Mouse (Mus musculus): ENCODE results near the gene Dlgap1.

Dlgap1 gene

DNA sequence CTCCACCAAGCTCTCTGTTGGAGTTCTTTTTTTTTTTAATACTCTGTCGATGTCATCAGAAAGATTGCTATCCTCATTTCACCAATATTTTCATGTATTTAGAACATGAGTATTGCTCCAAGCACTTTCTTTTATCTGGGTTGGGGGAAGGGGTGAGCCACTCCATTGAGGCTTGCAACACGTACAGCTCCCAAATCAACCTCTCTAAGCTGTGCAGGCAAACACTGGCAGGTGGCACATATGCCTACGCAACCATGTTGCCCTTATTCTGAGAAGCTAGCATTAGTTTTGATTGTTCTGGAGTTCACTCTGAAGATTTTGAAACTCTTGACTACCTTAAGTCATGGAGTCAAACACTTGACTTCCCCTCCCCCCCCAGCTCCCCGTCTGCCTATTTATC is 525.5 kb downstream of the Dlgap1 start:
- in situ Hi-C loops (cut with MboI; ENCODE audit: low pct_unique_long_range_greater_than_20kb in 1 of 2, low sequenced_read_pairs in 2 of 2, unreplicated experiment in 1 of 2): no loop called here

DNA sequence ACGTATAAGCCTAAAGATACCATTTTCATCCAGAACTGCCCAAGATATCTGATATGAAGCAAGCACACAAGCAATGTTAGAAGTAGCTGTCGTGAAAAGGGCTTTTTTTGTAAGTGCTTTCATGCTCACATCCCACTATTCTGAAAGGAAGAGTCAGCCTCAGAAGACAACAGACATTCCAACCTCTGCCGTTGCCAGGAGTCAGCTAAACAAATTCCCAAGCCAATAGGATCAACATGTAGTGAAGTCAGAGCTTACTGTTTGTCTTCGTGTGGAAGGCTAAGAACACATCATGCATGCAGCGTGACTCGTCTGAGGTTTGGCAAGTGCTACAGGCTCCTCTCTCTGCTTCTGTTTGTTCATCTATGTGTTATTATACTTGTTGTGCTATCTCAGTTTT is 529.4 kb downstream of the Dlgap1 start:
- in situ Hi-C loops (cut with MboI; ENCODE audit: low pct_unique_long_range_greater_than_20kb in 1 of 2, low sequenced_read_pairs in 2 of 2, unreplicated experiment in 1 of 2): no loop called here

DNA sequence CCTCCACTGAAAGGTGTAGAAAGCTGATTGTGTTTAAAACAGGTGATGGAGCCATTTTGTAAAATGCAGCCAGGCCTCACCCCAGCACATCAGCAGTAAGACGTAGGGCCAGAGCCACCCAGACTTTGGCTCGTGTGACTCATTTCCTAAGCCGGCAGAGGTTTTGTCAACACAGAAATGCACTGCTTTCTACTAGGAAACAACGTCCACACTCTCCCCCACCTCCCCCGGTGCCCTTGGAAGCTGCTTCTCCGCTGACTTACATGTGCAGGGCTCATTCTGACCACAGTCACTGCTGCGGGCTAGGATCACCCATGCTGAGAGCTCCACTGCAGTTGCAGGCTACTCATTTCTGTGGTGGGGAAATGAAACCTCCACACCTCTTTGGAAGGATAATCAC is 533.1 kb downstream of the Dlgap1 start:
- in situ Hi-C loops (cut with MboI; ENCODE audit: low pct_unique_long_range_greater_than_20kb in 1 of 2, low sequenced_read_pairs in 2 of 2, unreplicated experiment in 1 of 2): no loop called here

DNA sequence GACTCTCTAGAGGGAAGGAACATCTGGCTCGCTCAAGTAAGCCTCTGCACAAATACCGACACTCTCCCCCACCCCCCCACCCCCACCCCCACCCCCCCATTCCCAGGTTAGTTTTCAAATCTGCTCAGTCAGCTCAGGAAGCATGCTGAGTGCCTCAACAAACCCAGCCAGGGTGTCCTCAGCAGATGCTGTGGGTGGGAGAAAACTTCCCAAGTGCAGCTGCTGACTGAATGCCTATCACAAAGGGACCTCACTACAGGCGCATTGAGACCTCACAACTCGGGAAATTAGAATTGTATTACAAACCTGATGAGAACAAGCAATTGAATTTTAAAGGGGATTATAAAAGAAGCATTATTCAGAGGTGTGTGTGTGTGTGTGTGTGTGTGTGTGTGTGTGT is 538.9 kb downstream of the Dlgap1 start:
- in situ Hi-C loops (cut with MboI; ENCODE audit: low pct_unique_long_range_greater_than_20kb in 1 of 2, low sequenced_read_pairs in 2 of 2, unreplicated experiment in 1 of 2): no loop called here

DNA sequence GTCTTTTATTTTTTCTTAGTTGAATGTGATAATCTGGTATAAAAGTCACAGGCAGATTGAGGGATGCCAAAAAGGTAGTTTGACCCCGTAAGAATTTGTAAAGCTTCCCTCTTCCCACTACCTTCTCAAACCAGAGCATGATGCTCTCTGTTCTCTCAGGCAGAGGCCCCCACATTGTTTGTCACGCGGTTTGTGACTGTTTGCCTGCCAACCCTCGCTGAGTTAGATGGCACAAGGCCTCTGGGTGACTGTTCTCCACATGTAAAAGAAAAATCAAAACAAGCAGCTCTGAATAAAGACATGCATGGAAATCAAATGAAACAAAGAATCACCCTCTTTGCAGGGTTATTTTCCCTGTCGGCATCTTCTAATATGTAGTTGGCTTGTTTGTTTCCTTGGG is 541.6 kb downstream of the Dlgap1 start:
- in situ Hi-C loops (cut with MboI; ENCODE audit: low pct_unique_long_range_greater_than_20kb in 1 of 2, low sequenced_read_pairs in 2 of 2, unreplicated experiment in 1 of 2): no loop called here

DNA sequence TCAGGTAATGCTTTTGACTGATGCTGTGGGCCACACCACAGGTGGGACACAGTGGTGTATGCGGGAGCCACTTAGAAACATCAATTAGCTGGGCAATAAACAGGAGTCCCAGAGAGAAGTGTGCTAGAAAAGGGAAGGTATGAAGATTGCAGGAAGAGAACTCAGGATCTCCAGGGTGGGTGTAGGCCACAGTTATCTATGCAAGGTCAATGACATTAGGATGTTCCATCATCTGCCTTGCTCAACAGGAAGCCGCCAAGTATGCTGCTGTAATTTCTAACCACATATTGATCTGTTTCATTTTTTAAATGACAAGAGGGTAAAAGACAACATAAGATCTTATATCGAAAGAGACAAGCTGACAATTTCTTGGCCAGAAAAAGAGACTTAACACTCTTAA is 542.5 kb downstream of the Dlgap1 start:
- in situ Hi-C loops (cut with MboI; ENCODE audit: low pct_unique_long_range_greater_than_20kb in 1 of 2, low sequenced_read_pairs in 2 of 2, unreplicated experiment in 1 of 2): no loop called here

DNA sequence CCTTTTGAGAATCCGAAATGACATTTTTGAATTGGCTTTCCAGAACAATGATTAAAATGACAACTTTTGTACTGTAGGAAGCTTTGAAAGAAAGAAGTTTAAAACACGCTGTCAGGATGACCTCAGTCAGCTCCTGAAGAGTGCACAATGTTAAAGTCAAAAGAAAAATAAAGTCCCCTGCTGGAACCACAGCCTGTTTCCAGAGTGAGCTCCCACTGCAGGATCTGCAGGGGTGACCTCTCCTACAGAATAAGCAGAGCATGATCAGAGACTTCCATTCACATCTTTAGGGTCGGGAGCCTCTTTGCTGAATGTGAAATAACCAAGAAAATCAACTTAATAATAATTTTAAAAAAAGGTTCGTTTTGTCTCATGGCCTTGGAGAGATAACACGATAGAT is 544.9 kb downstream of the Dlgap1 start:
- in situ Hi-C loops (cut with MboI; ENCODE audit: low pct_unique_long_range_greater_than_20kb in 1 of 2, low sequenced_read_pairs in 2 of 2, unreplicated experiment in 1 of 2): no loop called here

DNA sequence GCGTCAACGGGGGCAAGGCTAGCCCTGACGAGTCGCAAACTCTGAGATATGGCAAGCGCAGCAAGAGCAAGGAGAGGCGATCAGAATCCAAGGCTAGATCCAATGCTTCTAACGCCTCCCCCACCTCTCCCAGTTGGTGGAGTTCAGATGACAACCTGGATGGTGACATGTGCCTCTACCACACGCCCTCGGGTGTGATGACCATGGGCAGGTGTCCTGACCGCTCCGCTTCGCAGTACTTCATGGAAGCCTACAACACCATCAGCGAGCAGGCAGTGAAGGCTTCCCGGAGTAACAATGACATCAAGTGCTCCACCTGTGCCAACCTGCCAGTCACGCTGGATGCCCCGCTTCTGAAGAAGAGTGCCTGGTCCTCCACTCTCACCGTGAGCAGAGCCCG is 547.6 kb downstream of the Dlgap1 start:
- in situ Hi-C loops (cut with MboI; ENCODE audit: low pct_unique_long_range_greater_than_20kb in 1 of 2, low sequenced_read_pairs in 2 of 2, unreplicated experiment in 1 of 2): no loop called here

DNA sequence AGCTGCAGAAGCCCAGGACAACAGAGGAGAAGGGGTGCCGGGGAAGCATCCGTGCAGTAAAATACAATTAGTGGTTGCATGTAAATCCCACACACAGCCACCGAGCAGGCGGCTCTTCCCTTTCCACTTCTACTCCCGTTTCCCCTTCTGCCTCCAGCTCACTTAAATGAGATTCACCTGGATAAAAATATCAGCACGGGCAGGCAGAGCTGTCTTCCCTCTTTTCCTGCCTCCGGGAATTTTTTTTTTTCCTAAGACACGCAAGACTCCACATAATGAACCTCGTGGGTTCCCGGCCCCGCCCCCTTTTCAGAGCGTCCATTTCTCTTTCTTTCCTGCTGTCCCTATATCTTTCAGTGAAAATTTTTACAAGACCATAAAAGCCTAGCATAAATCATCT is 548.5 kb downstream of the Dlgap1 start:
- in situ Hi-C loops (cut with MboI; ENCODE audit: low pct_unique_long_range_greater_than_20kb in 1 of 2, low sequenced_read_pairs in 2 of 2, unreplicated experiment in 1 of 2): no loop called here

DNA sequence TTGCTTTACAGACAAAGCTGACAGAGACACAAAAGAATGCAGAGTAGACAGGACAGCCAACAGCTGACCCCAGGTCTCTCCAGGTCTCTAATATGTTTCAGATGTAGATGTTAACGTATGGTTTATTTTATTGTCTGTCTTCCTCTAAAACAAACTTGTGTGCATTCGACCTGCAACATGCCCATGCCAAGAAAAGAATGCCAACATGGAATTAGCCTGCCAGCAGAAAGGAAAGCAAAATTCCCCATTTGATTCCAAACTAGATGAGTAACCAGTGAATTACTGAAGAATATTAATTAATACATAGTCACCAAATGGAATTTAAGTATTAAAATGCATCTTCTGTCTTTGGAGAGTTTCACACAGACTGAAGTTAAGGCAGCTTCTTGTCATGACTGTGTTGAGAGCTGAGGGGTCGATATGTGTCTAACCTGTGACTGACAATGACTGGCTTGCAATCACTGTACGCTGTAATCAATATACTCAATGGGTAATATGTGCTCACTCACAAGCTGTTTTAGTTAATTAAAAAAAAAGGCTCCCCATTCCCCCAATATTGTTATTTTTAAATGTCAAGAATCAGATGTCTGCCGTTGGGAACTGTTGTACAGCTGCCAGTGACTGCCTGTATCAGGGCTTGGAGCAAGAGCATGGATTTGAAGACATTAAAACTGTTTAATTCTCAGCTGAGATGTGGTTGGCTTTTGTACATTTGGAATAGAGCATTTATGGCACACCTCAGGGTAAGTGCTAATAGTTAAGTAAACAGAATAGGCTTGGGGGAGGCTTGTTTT is 552.4 kb downstream of the Dlgap1 start:
- in situ Hi-C loops (cut with MboI; ENCODE audit: low pct_unique_long_range_greater_than_20kb in 1 of 2, low sequenced_read_pairs in 2 of 2, unreplicated experiment in 1 of 2): no loop called here

DNA sequence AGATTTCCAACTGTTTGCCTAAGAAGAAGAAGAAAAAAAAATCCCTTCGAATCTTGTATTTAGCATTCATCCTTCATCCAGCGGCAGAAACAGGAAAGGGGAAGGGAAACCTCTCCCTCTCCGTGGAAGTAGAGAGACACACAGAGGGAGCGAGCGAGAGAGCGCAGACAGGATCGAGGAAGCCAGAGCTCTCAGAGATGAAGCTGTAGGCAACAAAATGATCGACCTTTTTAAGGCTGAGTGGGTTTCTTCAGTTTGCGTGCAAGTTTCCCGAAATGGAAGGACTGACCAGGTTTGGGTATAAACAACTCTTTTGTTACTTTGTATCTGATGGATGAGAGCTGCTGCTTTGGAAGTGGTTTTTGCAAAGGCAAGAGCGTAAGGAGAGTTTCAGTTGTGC is 553.1 kb downstream of the Dlgap1 start:
- in situ Hi-C loops (cut with MboI; ENCODE audit: low pct_unique_long_range_greater_than_20kb in 1 of 2, low sequenced_read_pairs in 2 of 2, unreplicated experiment in 1 of 2): no loop called here

DNA sequence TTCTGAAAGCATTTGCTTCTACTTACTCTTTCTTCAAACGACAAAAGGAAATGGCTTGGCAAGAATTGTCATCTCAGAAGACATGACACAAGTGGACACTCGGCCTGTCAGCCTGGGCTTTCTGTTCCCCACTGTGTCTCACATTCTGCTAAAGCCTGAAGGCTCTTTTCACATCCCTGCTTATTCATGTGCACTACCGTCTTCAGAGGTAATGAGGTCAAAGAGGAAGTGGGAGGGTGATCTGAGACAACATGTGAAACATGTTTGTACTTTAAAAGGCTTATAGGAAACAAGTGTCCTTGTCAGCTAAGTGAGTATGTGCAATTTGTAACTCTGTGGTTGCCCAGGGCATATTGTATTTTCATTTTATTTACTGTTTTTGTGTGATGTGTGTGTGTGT is 557.1 kb downstream of the Dlgap1 start:
- in situ Hi-C loops (cut with MboI; ENCODE audit: low pct_unique_long_range_greater_than_20kb in 1 of 2, low sequenced_read_pairs in 2 of 2, unreplicated experiment in 1 of 2): no loop called here

DNA sequence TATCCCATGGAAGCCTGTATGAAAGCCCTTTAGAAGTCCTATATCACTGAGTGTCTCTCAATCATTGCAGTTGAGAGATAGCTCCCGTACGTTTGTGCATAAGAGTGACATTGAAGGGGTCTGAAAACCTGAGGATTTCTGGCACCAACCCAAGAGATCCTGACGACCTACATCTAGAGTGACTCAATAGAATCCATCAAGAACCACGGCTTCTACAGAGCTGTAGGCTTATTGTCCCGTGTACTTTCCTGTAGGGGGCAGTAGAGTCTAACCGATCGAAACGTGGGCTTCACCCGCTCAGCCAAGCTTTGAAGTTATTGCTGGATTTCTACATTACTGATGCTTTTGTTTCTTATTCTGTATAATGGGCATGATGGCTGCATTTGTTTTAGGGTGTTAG is 558.2 kb downstream of the Dlgap1 start:
- in situ Hi-C loops (cut with MboI; ENCODE audit: low pct_unique_long_range_greater_than_20kb in 1 of 2, low sequenced_read_pairs in 2 of 2, unreplicated experiment in 1 of 2): no loop called here

DNA sequence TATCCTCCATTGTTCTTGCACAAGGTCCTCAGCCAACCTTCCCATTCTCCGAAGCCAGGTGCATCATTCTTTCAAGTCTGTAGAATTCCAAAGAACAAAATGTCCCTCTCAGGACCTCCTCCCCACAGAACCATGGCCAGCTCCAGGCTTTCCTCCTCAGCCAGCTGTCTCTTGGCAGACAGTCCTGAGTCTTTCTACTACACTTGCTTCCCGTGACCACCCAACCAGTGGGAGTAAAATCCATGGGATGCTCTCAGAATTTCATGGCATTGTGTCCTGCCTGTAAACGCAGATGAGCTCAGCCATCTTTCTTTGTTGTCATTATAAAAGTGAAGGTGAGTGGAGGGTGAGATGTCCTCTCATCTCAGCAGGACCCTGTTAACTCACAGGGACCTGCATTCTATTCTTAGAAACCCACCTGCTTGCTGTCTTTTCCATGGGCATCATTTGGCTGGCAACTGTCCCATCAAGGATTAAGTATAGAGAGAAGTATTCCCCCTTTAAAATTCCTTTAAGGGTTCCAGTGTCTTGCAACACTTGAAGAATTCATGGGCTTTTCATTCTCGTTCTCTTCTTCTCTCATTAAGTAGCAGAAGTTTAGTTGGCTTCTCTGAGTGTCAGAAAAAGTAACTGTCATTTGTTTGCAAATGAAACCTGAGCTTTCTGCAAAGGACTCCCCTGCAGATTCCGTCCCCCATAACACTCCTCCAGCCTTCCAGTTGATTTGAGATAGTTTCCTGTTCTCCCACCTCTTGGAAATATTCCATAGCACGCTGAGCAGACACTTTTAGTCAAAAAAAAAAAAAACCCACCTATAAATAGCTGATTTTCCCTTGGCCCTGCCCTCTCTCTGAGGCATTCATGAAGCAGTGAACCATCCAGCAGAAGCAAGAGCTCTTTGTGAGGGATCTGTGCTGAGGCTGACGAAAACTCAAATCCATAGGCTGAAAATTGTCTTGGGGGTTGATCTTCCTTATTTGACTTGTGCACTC is 559.6 kb downstream of the Dlgap1 start:
- in situ Hi-C loops (cut with MboI; ENCODE audit: low pct_unique_long_range_greater_than_20kb in 1 of 2, low sequenced_read_pairs in 2 of 2, unreplicated experiment in 1 of 2): no loop called here

DNA sequence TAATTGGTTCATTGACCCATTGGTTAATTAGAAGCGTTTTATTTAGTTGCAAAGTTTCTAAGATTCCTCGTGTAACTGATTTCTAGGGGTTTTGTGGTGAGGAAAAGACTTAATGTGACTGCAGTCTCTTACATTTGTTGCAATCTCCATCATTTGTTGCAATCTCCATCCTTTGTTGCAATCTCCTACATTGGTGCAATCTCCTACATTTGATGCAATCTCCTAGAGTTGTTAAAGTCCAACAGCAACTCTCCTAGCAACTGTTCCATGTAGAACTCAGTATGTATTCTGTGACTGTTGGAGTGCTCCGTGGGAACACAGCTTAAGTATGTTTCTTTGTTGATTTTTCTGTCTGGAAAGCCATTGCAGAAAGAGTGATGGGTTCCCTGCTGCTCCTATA is 565.4 kb downstream of the Dlgap1 start:
- in situ Hi-C loops (cut with MboI; ENCODE audit: low pct_unique_long_range_greater_than_20kb in 1 of 2, low sequenced_read_pairs in 2 of 2, unreplicated experiment in 1 of 2): no loop called here

DNA sequence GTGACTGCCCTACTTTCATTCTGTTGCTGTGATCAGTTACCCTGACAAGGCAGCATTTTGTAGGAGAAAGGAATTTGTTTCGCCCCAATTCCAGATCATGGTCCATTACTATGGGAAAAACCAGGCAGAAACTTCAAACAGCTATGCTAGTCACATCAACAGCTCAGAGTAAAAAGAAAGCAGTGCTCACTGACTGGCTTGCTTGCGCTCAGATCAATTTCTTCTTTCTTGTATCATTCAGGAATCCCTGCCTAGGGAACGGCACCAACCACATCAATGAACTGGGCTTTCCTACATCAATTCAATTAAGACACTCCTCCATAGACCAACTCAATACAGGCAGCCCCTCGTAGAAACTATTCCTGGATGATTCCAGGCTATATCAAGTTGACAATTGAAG is 572.9 kb downstream of the Dlgap1 start:
- in situ Hi-C loops (cut with MboI; ENCODE audit: low pct_unique_long_range_greater_than_20kb in 1 of 2, low sequenced_read_pairs in 2 of 2, unreplicated experiment in 1 of 2): no loop called here

DNA sequence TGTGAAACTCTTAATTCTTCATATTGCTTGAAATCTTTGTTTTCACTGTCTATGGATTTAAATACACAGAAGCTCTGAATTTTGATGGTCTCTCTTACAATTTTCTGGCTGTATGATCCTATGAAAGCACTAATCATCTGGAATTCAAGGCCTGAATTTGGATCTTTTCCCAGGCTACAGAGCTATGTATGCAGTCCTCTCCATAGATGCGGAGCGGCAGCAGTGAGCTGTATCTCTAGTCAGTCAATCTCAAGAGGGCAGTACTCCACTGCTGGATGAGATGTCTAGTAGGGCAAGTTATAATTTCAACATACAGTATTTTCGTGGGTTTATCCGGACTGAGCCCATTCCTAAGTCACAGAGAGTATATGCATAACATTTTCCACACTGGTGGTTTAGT is 581.9 kb downstream of the Dlgap1 start:
- in situ Hi-C loops (cut with MboI; ENCODE audit: low pct_unique_long_range_greater_than_20kb in 1 of 2, low sequenced_read_pairs in 2 of 2, unreplicated experiment in 1 of 2): no loop called here

DNA sequence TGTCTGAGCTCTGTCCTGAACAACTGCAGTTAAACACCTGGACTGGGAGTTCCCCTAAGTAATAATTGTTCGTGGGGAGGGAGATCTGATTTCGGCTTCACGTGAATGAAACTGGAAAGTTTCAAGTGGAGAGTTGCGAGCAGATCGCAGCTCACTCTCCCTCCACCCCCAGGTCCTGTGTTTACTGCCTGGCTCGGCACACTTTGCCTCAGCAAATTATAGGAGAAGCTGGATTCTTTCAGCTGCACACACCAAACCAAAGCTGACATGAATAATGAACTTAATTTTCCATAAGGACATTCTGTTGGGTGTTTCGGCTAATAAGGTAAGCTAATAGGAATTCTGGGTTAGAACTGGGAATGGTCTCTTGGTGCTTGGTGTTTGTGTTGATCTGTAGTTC is 592.7 kb downstream of the Dlgap1 start:
- in situ Hi-C loops (cut with MboI; ENCODE audit: low pct_unique_long_range_greater_than_20kb in 1 of 2, low sequenced_read_pairs in 2 of 2, unreplicated experiment in 1 of 2): no loop called here

DNA sequence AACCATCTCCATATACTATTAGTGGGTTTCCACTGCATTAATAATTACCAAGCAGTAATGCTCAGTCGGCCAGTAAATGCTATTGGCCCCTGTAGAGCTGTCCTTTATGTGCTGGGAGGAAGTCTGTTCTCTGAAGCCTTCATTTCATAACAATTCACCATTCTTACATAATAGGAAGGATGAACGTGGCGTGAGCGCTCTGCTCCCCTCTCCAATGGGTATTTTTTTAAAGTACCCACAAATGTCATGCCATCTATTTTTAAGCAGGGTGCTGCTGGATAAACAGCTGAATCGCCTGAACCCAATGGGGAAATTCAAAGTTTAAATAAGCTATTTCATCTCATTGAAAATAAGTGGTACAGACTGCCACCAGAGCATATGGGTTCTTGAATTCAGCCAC is 602.0 kb downstream of the Dlgap1 start:
- in situ Hi-C loops (cut with MboI; ENCODE audit: low pct_unique_long_range_greater_than_20kb in 1 of 2, low sequenced_read_pairs in 2 of 2, unreplicated experiment in 1 of 2): no loop called here

DNA sequence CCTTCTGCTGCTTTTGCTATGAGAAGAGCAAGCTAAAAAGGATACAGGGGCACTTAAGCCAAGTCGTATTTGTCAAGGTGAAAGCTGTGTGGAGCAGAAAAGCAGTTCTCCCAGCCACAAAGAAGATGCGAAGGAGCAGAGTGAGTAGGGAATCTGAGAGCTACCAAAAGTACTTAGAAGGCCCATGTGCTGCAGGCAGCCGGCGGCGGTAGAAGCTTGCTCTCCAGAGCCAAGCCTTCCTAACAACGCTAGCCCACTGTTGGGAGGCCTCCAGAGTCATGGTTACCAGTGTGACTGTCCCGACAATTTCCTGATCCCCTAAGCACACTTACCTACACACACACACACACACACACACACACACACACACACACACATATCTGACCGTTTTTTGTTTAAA is 614.2 kb downstream of the Dlgap1 start:
- in situ Hi-C loops (cut with MboI; ENCODE audit: low pct_unique_long_range_greater_than_20kb in 1 of 2, low sequenced_read_pairs in 2 of 2, unreplicated experiment in 1 of 2): no loop called here
